Mouse (Mus musculus) CH12.LX (cell line): ENCODE results near the gene Slc5a11. TPM values are rescaled to one million over a fixed set of nuclear protein-coding genes. Genes with fewer than 3 reads are reported as not detected.
A peak's percentile ranks its signal among the peaks of the same experiment; 100 is the strongest.

Experiments
- DNase-seq: peaks from one replicate; pipeline ENCODE4 v3.0.0-alpha.2; 2013; ENCODE audit errors: extremely low read depth
- H3K27ac ChIP-seq: 2 replicates; pipeline ENCODE4 v1.5.1; 2012; ENCODE audit warnings: low read depth, mild to moderate bottlenecking, control low read depth, moderate library complexity; ENCODE audit not compliant: insufficient read depth
- H3K27me3 ChIP-seq: replicated peaks from 2 replicates; pipeline ENCODE3; 2012; ENCODE audit warnings: inconsistent platforms
- H3K36me3 ChIP-seq, 2 experiments: replicated peaks in 1 of 2; 2 replicates each; pipeline versions ENCODE3 to v1.6.1; 2012; ENCODE audit warnings: inconsistent platforms in 1 of 2, low read length in 1 of 2, mild to moderate bottlenecking in 1 of 2, mixed read lengths in 1 of 2, moderate library complexity in 1 of 2; ENCODE audit not compliant: control insufficient read depth in 1 of 2, insufficient read depth in 1 of 2
- H3K4me1 ChIP-seq, 2 experiments: 2 replicates each; pipeline ENCODE4 v1.6.1; 2012; ENCODE audit warnings: inconsistent platforms in 1 of 2, moderate library complexity in 1 of 2; ENCODE audit not compliant: insufficient read depth in 2 of 2, control insufficient read depth in 1 of 2
- H3K4me2 ChIP-seq: 2 replicates; pipeline ENCODE4 v1.6.1; 2012; ENCODE audit warnings: low read depth, mild to moderate bottlenecking, control low read depth; ENCODE audit not compliant: poor library complexity, insufficient read depth, severe bottlenecking
- H3K4me3 ChIP-seq, 3 experiments: fragments of 150-350 bp in 1 of 3; sonication (generic) in 1 of 3; replicated peaks in 1 of 3; 2 replicates each; pipeline versions ENCODE3 to v1.5.1; 2011 to 2012; ENCODE audit warnings: low read depth in 2 of 3, low read length in 2 of 3, mild to moderate bottlenecking in 2 of 3, moderate library complexity in 2 of 3, control low read depth in 1 of 3, improper control_type of control experiment in 1 of 3, inconsistent platforms in 1 of 3, mixed read lengths in 1 of 3; ENCODE audit not compliant: poor library complexity in 1 of 3
- H3K79me2 ChIP-seq: replicated peaks from 2 replicates; pipeline ENCODE4 v1.6.1; 2012; ENCODE audit warnings: mild to moderate bottlenecking, moderate library complexity; ENCODE audit not compliant: control insufficient read depth, poor library complexity, insufficient read depth, severe bottlenecking; ENCODE audit errors: extremely low read depth
- H3K9ac ChIP-seq: 2 replicates; pipeline ENCODE4 v1.6.1; 2012; ENCODE audit warnings: low read depth, mild to moderate bottlenecking, control low read depth, moderate library complexity; ENCODE audit not compliant: insufficient read depth
- H3K9me3 ChIP-seq: replicated peaks from 2 replicates; pipeline ENCODE3; 2012; ENCODE audit warnings: low read length, inconsistent platforms, mixed read lengths
- BHLHE40 ChIP-seq: IDR thresholded peaks from 2 replicates; pipeline ENCODE4 v1.6.1; 2011; ENCODE audit warnings: mild to moderate bottlenecking, low read depth, low read length, improper control_type of control experiment
- CHD2 ChIP-seq: IDR thresholded peaks from 2 replicates; pipeline ENCODE4 v1.6.1; 2011; ENCODE audit warnings: low read length, improper control_type of control experiment
- E2F4 ChIP-seq: IDR thresholded peaks from 2 replicates; pipeline ENCODE4 v1.6.1; 2011; ENCODE audit warnings: low read depth, low read length, improper control_type of control experiment; ENCODE audit not compliant: insufficient replicate concordance
- IRF4 ChIP-seq: IDR thresholded peaks from 2 replicates; pipeline ENCODE4 v1.6.1; 2014; ENCODE audit warnings: low read depth, mild to moderate bottlenecking, inconsistent platforms, low read length, improper control_type of control experiment
- JUN ChIP-seq: IDR thresholded peaks from 2 replicates; pipeline ENCODE4 v1.6.1; 2011; ENCODE audit warnings: low read depth, mild to moderate bottlenecking, low read length, improper control_type of control experiment, moderate library complexity; ENCODE audit not compliant: insufficient read depth
- JUND ChIP-seq: conservative IDR thresholded peaks from 2 replicates; pipeline ENCODE4 v1.6.1; 2011; ENCODE audit warnings: low read depth, low read length, improper control_type of control experiment
- KAT2A ChIP-seq: IDR thresholded peaks from 2 replicates; pipeline ENCODE4 v1.6.1; 2012; ENCODE audit warnings: low read length, improper control_type of control experiment, inconsistent platforms; ENCODE audit not compliant: insufficient replicate concordance
- MYC ChIP-seq: IDR thresholded peaks from 2 replicates; pipeline ENCODE4 v1.6.1; 2011; ENCODE audit warnings: low read depth, mild to moderate bottlenecking, improper control_type of control experiment, low read length
- NELFE ChIP-seq: IDR thresholded peaks from 2 replicates; pipeline ENCODE4 v1.6.1; 2011; ENCODE audit warnings: low read depth, low read length, improper control_type of control experiment
- POLR2AphosphoS2 ChIP-seq: IDR thresholded peaks from 2 replicates; pipeline ENCODE4 v1.6.1; 2011; ENCODE audit warnings: low read depth, low read length, improper control_type of control experiment
- RCOR1 ChIP-seq: conservative IDR thresholded peaks from 2 replicates; pipeline ENCODE4 v1.6.1; 2012; ENCODE audit warnings: low read depth, mild to moderate bottlenecking, inconsistent platforms, low read length, improper control_type of control experiment
- SIN3A ChIP-seq: IDR thresholded peaks from 2 replicates; pipeline ENCODE4 v1.6.1; 2012; ENCODE audit warnings: low read length, improper control_type of control experiment, inconsistent platforms
- SMC3 ChIP-seq: IDR thresholded peaks from 2 replicates; pipeline ENCODE4 v1.6.1; 2011; ENCODE audit warnings: low read depth, low read length, improper control_type of control experiment
- UBTF ChIP-seq: IDR thresholded peaks from 2 replicates; pipeline ENCODE4 v1.6.1; 2012; ENCODE audit warnings: low read depth, mild to moderate bottlenecking, inconsistent platforms, low read length, improper control_type of control experiment, moderate library complexity
- USF1 ChIP-seq: IDR thresholded peaks from 2 replicates; pipeline ENCODE4 v1.6.1; 2014; ENCODE audit warnings: low read depth, mild to moderate bottlenecking, inconsistent platforms, low read length, improper control_type of control experiment
- USF2 ChIP-seq: conservative IDR thresholded peaks from 2 replicates; pipeline ENCODE4 v1.6.1; 2011; ENCODE audit warnings: low read depth, low read length, improper control_type of control experiment
- ZC3H11A ChIP-seq: IDR thresholded peaks from 2 replicates; pipeline ENCODE4 v1.6.1; 2012; ENCODE audit warnings: low read depth, mild to moderate bottlenecking, inconsistent platforms, low read length, improper control_type of control experiment
- ZKSCAN1 ChIP-seq: IDR thresholded peaks from 2 replicates; pipeline ENCODE4 v1.6.1; 2012; ENCODE audit warnings: low read depth, inconsistent platforms, low read length, improper control_type of control experiment, borderline replicate concordance
- ZMIZ1 ChIP-seq: IDR thresholded peaks from 2 replicates; pipeline ENCODE4 v1.6.1; 2012; ENCODE audit warnings: low read depth, mild to moderate bottlenecking, inconsistent platforms, low read length, improper control_type of control experiment
- ZNF384 ChIP-seq: IDR thresholded peaks from 2 replicates; pipeline ENCODE4 v1.6.1; 2012; ENCODE audit warnings: low read depth, low read length, improper control_type of control experiment, inconsistent platforms
- dilution Hi-C: fragments of 300-500 bp; cut with MboI; formaldehyde crosslinking; loops from 2 replicates; pipeline ENCODE4 v1.14.3; 2020; ENCODE audit warnings: low sequenced_read_pairs; ENCODE audit not compliant: extremely low pct_unique_long_range_greater_than_20kb, extremely low pct_ligation_motif_present
- in situ Hi-C: fragments of 300-500 bp; cut with MboI; formaldehyde crosslinking; loops from 3 replicates; pipeline ENCODE4 v1.14.3; 2019; ENCODE audit warnings: low sequenced_read_pairs, low pct_ligation_motif_present, low pct_unique_long_range_greater_than_20kb, mixed read lengths
- polyA plus RNA-seq: library from polyadenylated mRNA; unstranded; fragments of >175 nt; gene quantifications from 2 replicates; pipeline ENCODE4 v1.2.1, GENCODE M21; 2012; ENCODE audit warnings: low read depth; ENCODE audit not compliant: insufficient read length
- total RNA-seq, 2 experiments: library from RNA; depleted of rRNA; stranded (reverse); fragments of 300-350 nt in 1 of 2; fragments of >200 nt in 1 of 2; gene quantifications; 2 replicates each; pipeline ENCODE4 v1.2.3; 2012 to 2014

Slc5a11 gene
- total and polyA plus RNA-seq, 3 experiments = 0.38 to 1.3 (median 1.2) TPM

DNA sequence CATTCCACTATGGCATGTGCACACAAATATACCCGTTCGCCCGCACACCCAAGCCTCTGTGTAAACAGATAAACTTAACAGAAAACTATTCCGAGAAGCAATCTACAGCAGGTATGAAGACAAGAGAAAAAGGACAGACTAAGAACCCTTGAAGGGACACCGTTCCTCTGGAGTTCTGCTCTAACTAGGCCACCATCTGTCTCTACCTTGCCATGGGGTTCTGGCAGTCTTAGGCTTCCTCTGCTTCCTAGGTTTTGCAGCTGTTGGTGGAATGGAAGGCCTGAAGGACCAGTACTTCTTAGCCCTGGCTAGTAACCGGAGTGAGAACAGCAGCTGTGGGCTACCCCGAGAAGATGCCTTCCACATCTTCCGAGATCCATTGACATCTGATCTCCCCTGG is 43.5 kb downstream of the Slc5a11 start:
- dilution Hi-C loops = no loop called here
- Histone ChIP-seq H3K4me1 (peaks cover 4 to 21% of the 10 kb centered on the region in 2 experiments), H3K79me2 (no peaks in the 10 kb centered on the region), H3K36me3 (no peaks in the 10 kb centered on the region), H3K27ac (no peak overlapping the region), H3K9me3 (no peaks in the 10 kb centered on the region), H3K4me2 (no peak overlapping the region), H3K27me3 (no peaks in the 10 kb centered on the region), H3K9ac (no peak overlapping the region), H3K4me3 (no peak overlapping the region)
- in situ Hi-C loops = no loop called here
- no peak for DNase-seq
- TF ChIP-seq SMC3 = no peak
- no peak for TF ChIP-seq UBTF
- TF ChIP-seq JUND = no peak
- TF ChIP-seq BHLHE40 = no peak
- no peak for TF ChIP-seq RCOR1
- no peak for TF ChIP-seq SIN3A
- no peak for TF ChIP-seq POLR2AphosphoS2
- TF ChIP-seq USF2 = no peak
- TF ChIP-seq USF1 = no peak
- no peak for TF ChIP-seq ZKSCAN1
- TF ChIP-seq KAT2A = no peak
- TF ChIP-seq ZMIZ1 = no peak
- TF ChIP-seq NELFE = no peak
- no peak for TF ChIP-seq E2F4
- TF ChIP-seq JUN = no peak
- no peak for TF ChIP-seq ZNF384
- no peak for TF ChIP-seq IRF4
- TF ChIP-seq CHD2 = no peak
- no peak for TF ChIP-seq MYC
- TF ChIP-seq ZC3H11A = no peak

DNA sequence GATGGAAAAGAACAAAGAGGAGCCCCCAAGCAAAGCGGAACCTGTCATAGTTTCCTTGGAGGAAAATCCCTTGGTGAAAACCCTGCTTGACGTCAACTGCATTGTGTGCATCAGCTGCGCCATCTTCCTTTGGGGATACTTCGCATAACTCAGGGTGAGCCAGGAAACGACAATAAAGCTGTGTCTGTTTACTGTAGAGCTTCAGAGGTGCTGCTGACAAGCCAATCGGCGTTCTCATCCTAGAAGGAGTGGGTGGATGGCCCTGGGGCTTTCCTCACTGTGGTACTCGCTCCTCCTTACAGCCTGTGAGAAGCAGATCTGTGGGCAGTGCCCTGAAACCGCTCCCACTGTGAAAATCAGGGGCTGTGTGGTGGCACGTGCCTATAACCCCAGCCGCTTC is 58.5 kb downstream of the Slc5a11 start:
- in situ Hi-C loops = no loop called here
- peak; percentile 44; the same call in 1 of the 2 replicates for TF ChIP-seq BHLHE40
- TF ChIP-seq UBTF = no peak

More for the DNA sequence above, 58.5 kb downstream of the Slc5a11 start:
- Histone ChIP-seq H3K4me1 (peaks cover 0 to 5% of the 10 kb centered on the region in 2 experiments; a peak in 1 of 4 replicates), H3K27me3 (no peaks in the 10 kb centered on the region), H3K9ac (no peak overlapping the region), H3K4me3 (no peak overlapping the region), H3K9me3 (no peaks in the 10 kb centered on the region), H3K27ac (no peak overlapping the region), H3K4me2 (no peak overlapping the region), H3K36me3 (peaks cover 3 to 22% of the 10 kb centered on the region in 2 experiments), H3K79me2 (no peaks in the 10 kb centered on the region)
- DNase-seq = no peak
- dilution Hi-C loops = no loop called here
